Mouse (Mus musculus) spleen, postnatal 4 days (tissue): ENCODE data around the gene Arrdc1.
"Not testable (repeated sequence)": the region's sequence is repeated elsewhere in the genome, so short reads cannot be mapped to it uniquely, and the experiment has no call there.

Experiments
- DNase-seq, 2 experiments: peaks; one replicate each; pipeline ENCODE4 v3.0.0; 2022; ENCODE audit warnings: low spot score in 2 of 2

The Arrdc1 gene

GRCm38 (mm10) chr2:24935057-24935796 lies at the start of gene Arrdc1:
Arrdc1 (minus strand) TSS chr2:24935252.
- peak; percentile 95 for DNase-seq

DNA sequence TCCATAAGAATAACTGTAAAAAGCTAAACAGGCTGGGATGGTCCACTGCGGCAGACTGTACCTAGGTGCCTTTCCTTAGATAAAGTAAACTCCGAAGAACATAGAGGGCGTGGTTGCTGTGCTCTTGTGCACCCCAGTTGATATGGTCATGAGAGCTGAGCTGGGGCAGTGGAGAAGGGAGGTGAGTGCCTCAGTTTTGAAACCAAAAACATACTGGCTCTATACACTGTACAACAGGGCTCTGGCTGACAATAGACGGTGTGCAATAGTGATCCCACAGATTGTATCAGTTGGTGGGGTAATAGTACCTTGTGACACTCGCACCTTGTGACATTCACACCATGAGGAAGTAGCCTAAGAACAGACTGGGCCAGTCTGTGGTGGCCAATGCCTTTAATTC lies 41.9 kb upstream of the Arrdc1 start:
- peak; percentile 54 to 70 for DNase-seq

DNA sequence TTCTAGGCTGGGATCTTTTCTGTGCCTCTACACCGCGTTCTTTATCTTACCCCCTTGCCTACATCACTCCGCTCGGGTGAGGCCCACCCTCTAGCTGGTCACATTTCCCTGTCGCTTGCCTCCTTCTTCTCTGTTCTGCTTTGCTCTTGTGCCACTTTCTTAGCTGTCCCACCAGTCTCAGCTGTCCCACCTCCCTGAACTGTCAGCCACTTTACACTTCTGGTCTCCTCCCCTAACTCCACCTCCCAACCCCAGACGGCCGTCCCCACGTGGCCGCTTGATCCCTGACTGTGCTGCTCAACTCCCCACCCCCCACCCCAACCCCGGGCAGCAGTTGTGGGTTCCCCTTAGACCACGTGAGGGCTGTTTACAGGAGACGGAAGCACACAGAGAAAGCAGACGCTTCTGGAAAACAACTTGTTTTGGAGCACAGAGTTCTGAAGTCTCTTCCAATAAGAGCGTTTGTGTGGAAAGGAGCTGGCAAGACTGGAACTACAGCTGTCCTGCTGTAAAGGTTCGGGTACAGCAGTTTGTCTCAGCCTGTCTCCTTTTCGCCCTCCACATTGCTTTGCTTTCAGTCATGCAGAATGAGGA lies 40.7 kb upstream of the Arrdc1 start, which contains the start of gene Pnpla7:
Gene Pnpla7, plus strand, starts transcription at position 330 of the 594 bp plus-strand sequence.
- peak; percentile 83 to 89 for DNase-seq

DNA sequence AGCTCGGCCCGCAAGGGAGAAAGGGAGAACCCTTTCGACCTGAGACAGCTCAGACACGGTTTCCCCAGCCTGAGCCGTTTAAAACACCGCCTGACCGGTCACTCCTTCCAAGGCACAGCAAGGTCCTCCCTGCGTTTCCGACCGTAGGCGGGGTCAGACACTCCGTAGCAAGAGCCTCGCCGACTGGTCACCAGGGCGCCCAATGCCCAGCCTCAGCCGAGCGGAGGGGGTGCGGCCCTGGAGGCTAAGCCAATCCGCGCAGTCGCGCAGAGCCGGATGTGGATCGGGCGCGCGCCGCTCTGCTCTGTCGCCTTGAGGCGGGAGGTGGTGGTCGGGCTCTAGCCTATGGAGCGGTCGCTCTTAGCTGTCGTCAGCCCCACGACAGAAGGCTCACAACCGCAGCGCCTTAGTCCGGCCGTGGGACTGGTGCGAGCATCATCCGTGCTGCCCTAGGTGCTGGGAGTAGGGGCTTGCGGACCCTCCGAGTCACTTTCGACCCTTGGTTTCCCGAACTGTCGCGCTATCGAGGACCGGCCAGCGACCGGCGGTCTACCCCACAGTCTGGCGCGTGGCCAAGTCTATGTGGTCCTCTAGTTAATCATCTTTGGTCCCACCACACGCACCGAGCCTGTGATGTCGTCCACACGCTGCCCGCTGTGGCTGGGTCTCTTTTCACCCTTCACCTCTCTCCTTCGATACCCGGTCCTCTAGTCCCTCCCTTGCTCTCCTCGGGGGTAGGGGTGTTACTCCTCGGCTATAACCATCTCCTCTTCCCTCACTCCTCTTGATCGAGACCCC lies 40.1 kb upstream of the Arrdc1 start, which contains the start of gene Mrpl41:
Gene Mrpl41, minus strand, starts transcription at position 193 of the 798 bp plus-strand sequence.
- DNase-seq, result peak; percentile 96 to 97

DNA sequence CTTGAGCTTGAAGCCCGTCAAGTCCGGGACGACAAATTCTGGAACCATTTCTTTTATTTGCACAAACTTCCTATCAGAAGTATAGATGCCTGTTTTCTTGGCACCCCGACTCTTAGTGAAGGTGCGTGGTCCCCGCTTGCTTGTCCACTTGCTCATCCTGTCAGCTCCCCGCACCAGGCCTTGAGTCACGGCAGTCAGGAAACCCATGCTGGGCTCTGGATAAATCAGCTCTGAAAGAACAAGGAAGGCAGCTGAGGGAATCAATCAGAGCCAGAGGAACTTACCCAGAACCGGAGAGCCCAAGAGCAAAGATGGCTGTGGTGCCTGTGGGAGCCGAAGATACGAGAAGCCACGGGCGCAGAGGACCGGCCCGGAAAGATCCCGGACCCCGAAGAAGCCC lies 39.4 kb upstream of the Arrdc1 start:
- not testable (repeated sequence) for DNase-seq

DNA sequence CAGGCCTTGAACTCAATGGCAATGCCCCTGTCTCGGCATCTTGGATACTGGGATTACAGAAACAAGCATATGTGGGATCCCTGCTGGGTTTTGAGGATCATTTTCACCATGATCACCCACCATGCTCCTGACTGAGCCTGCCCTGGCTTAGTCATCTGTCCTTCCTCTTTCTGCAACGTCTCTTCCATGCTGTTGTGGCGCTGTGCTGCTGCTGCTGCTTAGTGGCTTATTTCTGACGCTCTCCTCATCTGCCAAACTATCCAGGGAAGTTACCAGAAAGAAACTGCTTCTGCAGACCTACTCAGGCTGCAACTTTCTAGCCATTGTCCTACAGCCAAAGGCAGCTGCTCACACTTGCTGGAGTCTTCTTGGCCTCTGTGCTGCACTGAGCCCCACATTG lies 35.3 kb upstream of the Arrdc1 start:
- no peak for DNase-seq

- DNase-seq, result peak; percentile 87 to 93
These were observed 27.4 kb upstream of the Arrdc1 start, which contains the start of gene Dph7 for GRCm38 (mm10) chr2:24962304-24963000. Dph7 (plus strand) TSS chr2:24962400.

GRCm38 (mm10) chr2:24960910-24961309 lies 25.9 kb upstream of the Arrdc1 start:
- no peak for DNase-seq

DNA sequence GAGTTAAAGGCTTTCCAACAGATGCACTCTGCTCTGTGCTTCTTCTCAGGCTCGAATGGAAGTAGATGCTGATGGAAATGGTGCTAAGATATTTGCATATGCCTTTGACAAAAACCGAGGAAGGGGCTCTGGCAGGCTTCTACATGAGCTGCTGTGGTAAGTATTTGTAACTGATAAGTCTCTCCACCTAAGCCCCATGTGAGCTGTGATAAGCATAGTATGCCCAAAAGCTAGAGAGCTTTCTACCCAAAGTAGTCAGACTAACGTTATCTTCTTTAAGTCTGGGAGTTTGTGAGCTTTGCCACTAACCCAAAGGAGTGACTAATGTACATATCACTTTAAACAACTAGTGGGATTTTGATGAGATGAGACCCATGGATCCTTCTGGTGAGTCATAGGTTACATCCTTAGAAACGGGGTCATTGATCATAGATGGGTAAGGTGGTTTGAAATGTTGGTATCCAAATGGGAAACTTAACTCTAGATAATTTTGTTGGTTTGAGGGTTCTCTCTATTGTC lies 17.5 kb upstream of the Arrdc1 start:
- DNase-seq, result no peak

DNA sequence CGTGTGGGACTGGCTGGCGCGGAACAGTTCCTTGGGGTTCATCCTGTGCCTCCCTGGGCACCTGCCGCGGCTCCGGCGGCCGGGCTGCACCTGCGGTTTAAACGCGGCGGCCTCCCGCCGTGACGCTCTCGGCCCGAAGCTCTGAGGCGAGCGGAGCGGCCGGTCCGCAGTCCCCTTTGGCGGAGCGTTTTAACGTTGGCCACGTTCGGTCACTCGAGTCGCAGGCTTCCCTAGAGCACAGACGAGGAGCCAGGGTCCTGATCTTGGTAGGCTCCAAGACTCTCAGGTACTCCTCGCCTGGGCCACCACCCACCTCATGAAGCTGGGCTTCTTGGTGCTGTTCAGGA lies 15.1 kb upstream of the Arrdc1 start:
- peak in 1 of 2 experiments; percentile 24 for DNase-seq

DNA sequence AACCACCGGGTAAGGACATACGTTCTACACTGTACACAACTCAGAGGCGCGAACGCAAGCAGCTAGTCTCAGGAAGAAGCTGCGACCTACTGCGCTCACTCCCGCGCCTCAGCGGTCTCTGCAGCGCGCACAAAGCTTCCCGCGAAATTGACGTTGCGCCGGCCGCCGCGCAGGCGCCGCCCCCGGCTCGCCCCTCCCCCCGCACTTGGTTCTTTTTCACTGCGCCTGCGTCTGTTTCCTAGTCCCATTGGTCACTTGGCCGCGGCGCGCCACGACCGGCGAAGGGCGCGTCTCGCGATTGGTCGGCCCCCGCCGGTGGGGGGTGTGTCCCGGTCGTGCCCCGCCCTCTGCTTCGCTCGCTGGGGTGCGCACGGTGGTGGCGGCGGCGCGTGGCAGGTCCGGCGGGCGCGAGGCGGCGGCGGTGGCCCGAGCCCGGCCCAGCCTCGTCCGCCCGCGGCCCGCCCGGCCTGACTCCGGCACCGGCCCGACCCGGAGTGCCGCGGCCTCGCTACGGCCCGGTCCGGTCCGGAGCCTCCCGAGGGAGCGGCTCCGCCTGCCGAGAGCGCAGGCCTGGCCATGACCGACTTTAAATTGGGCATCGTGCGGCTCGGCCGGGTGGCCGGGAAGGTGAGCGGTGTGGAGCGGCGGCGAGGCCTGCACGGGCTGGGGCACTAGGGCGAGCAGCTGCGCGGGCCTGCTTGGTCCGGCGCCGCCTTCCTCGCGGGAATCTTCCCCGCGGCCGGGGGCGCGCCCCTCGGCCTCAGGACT lies 14.6 kb upstream of the Arrdc1 start, which contains the start of gene Zmynd19:
Gene Zmynd19, plus strand, starts transcription at position 372 of the 768 bp plus-strand sequence.
- peak; percentile 99 for DNase-seq

- DNase-seq, result peak in 1 of 2 experiments; percentile 17
These were observed 9.3 kb upstream of the Arrdc1 start for GRCm38 (mm10) chr2:24944304-24944703.

GRCm38 (mm10) chr2:24942092-24942491 lies 7.0 kb upstream of the Arrdc1 start:
- no peak for DNase-seq

DNA sequence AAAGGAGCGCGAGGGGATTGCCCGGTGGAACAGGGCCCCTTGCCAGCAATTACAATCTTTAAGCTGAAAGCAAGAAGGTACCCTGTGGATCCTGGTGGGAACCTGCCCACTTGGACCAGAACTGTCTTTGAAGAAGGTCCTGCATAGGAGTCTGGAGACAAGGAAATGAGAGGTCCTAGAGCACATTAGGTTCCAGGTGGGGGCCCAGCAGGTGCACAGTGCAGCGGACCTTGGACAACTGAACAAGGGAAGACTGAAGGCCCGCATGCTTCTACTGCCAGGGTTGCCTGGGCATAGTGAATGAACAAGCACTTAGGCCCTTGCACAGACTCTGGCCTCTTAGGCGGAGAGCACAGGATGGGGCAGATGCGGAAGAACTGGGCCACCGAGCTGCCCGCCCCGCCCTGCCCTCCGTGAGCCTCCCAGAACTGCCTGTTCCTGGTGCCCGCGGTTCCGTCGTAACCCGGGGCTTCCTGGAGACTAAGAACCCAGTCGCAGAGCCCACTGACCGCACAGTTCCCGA lies 550 bp downstream of the Arrdc1 start:
- DNase-seq, result no peak

DNA sequence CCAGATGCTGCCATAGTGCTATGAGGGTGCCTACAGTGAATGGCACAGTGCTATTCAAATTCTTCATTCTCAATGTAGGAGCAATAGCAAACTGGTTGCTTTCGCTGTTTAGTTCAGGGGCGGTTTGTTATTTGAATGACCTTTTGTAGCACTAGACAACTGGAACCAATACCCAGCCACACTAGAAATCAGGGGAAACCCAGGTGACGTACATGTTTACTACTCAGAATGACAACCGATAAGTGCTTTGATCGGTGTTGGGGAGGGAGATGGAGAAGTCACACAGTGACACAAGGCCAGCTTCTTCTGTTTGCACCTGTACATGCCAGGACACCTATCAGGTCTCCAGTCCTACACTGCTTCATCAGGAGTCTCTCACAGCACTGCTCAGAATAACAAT lies 5.5 kb downstream of the Arrdc1 start:
- no peak for DNase-seq

DNA sequence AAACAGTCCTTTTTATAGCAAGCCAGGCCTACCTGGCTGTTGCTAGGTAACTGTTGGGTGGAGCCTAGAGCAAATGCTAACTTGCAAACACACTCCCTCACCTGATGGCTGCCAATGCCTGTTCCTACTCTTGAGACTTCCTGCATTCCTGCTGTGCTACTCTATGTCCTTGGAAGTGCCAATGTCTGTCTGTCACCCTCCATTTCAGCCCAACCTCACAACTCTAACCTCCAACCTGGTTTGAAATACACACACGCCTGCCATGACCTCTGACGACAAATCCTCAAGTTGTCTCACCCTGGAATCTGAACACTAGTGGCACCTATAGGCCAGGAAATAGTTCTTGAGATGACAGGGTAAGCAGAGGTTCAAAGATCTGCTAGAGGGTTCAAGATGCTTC lies 5.9 kb downstream of the Arrdc1 start:
- DNase-seq, result no peak

GRCm38 (mm10) chr2:24927810-24928479 lies 7.1 kb downstream of the Arrdc1 start:
- DNase-seq, result peak in 1 of 2 experiments; percentile 58

GRCm38 (mm10) chr2:24926965-24927358 lies 8.1 kb downstream of the Arrdc1 start:
- DNase-seq, result peak in 1 of 2 experiments; percentile 54

DNA sequence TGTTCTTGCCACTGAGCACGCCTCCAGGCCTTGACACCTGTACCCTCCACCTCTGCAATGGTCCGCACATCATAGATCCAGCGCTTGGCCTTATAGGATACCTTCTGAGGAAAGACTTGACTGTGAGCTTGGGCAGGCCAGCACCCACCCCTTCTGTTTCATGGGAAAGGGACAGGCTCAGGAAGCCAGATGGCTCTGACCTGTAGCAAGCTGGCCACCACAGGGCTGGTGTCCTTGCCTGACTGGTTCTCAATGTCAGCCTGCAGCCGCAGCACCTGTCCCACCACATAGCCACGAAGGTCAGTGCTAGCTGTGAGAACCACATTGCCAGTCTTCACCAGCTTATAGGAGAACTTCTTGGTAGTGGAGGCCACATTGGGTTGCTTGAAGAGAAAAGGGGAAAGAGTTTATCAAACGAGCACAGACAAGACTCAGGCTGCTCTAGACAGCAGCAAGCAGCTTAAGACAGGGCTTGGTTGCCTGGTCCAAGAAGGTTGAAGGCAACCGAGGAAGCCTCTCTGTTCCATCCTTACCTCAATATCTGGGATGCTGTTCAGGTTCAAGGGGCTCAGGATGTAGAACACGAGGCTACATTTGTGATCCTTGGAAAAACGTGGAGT lies 8.6 kb downstream of the Arrdc1 start:
- DNase-seq, result peak in 1 of 2 experiments; percentile 56
